Mouse (Mus musculus): ENCODE results near the gene Zfp30.

DNA sequence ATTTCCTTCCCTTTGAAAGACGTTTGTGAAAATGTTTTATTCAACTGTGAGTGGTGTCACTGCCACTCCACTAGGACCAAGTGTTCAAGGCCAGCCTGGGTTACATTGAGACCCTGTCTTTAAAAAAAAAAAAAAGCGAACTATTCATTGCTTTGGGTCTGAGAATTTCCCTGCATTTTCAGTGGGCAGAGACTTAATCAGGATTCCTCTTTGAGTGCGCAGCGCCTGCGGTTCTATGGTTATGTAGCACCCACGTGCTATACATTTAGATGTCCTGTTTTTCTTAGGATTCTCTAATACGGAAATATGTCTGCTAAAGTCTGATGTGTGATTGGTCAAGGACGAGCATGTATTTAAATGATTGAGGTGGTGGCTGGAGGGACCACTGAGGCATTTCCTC, 1.2 kb downstream of the Zfp30 start:
- no peak for TF ChIP-seq EP300 (optimal IDR thresholded peaks at IDR 0.05)
- TF ChIP-seq CTCF (IDR thresholded peaks at IDR 0.05; ENCODE audit: low read depth) = no peak

All from stomach, postnatal 0 days (tissue).